Mouse (Mus musculus) C2C12 (cell line): ENCODE results near the gene Tlr2.

Experiments used
- CTCF ChIP-seq: IDR thresholded peaks from one replicate; pipeline ENCODE4 v1.5.1; 2011; ENCODE audit not compliant: control insufficient read depth, insufficient read depth, insufficient read length
- MYOG ChIP-seq: IDR thresholded peaks from one replicate; pipeline ENCODE4 v1.6.1; 2011; ENCODE audit not compliant: control insufficient read depth, insufficient read length; ENCODE audit errors: extremely low read depth
- USF1 ChIP-seq: IDR thresholded peaks from one replicate; pipeline ENCODE4 v1.6.1; 2011; ENCODE audit warnings: low read depth, mild to moderate bottlenecking, control low read depth, moderate library complexity

DNA sequence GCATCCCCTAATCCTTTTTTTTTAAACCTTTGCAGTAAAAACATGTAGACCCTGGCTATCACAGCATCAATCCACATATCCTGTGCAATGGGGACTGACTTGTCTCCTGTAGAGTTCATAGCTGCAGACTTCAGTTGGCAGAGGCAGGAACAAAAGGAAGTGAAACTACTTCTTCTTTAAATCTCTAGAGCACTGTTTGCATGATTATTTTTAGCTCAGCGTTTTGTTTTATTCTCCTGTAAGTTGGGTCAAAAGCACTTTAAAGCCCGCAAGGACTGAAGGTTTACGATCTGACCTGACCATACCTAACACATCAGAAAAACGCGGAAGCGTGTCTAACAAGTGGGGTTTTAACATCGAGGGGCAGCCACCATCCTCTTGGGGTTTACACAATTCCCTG is 29.6 kb downstream of the Tlr2 start:
- no peak for TF ChIP-seq CTCF
- no peak for TF ChIP-seq USF1
- TF ChIP-seq MYOG = no peak
